Mouse (Mus musculus): ENCODE results near the gene Gm960. TPM values are rescaled to one million over a fixed set of nuclear protein-coding genes. Genes with fewer than 3 reads are reported as not detected.

The Gm960 gene
- polyA plus RNA-seq, 2 experiments = 0.20 TPM; not detected in 1

DNA sequence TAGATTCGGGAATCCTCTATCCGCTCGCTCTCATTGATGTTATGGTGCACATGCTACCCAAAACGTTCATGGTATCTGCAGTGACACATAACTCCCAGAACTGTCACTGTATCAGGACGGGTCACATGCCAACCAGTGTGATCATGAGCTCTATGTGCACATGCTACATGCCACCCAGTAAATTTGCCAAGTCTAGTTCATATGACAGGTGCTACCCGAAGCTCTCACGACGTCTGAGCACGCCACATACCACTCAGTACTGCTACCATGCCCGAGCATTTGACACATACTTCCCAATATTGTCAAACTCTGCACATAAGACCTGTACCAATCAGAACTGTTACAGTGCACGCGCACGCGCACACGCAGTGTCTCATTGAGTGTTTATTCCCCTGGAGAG, 21.6 kb upstream of the Gm960 start:
- Histone ChIP-seq H3K9ac (replicated peaks) (no peak overlapping the region), H3K27ac (no peak overlapping the region), H3K4me3 (ENCODE audit: insufficient read depth in 1 of 2, low read depth in 2 of 2, low read length in 2 of 2) (no peak overlapping the region), H3K4me2 (ENCODE audit: low read depth) (no peak overlapping the region), H3K4me1 (replicated peaks; ENCODE audit: control insufficient read depth in 2 of 2, insufficient read depth in 2 of 2, low read length in 1 of 2) (no peaks in the 10 kb centered on the region), H3K36me3 (replicated peaks; ENCODE audit: control insufficient read depth, insufficient read depth, low read depth) (no peaks in the 10 kb centered on the region), H3K27me3 (ENCODE audit: control insufficient read depth, insufficient read depth, low read length) (no peaks in the 10 kb centered on the region), H3K9me3 (ENCODE audit: control insufficient read depth, low read length) (no peaks in the 10 kb centered on the region)
- TF ChIP-seq EP300 (IDR thresholded peaks at IDR 0.05; ENCODE audit: low read depth) (no peak), CTCF (IDR thresholded peaks at IDR 0.05; ENCODE audit: low read depth) (no peak)
- DNase-seq (ENCODE audit: low read depth in 3 of 3, low spot score in 3 of 3) (no peak), ATAC-seq (ENCODE audit: insufficient read depth) (no peak)
- WGBS (ENCODE audit: insufficient replicate concordance) = 67% methylated on average over 15 of the region's 15 CpGs

DNA sequence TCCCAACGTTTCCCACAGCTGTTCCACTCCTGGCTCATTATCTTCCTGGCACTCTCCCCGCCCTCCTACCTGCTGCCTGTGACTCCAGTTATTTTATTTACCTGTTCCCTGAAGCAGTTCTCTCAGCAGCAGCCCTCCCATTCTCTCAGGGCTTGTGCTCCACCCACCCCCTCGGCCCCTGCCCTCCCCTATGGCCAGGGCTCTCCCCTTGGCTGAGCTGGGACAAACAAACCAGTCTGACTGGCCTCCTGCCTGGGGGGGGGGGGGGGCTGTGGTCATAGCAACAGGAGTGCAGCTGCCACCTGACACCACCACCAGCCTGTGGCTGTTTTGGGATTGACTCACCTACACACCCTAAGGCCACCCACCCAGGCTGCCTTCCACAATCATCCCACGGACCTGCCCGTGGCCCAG, 20.9 kb upstream of the Gm960 start:
- WGBS (ENCODE audit: insufficient replicate concordance) = 28% methylated on average over 5 of the region's 5 CpGs
- Histone ChIP-seq H3K27me3 (ENCODE audit: control insufficient read depth, insufficient read depth, low read length) (peaks cover 5% of the 10 kb centered on the region), H3K9me3 (ENCODE audit: control insufficient read depth, low read length) (no peaks in the 10 kb centered on the region), H3K27ac (no peak overlapping the region), H3K4me1 (replicated peaks; ENCODE audit: control insufficient read depth in 2 of 2, insufficient read depth in 2 of 2, low read length in 1 of 2) (no peaks in the 10 kb centered on the region), H3K4me2 (ENCODE audit: low read depth) (no peak overlapping the region), H3K4me3 (ENCODE audit: insufficient read depth in 1 of 2, low read depth in 2 of 2, low read length in 2 of 2) (no peak overlapping the region), H3K9ac (replicated peaks) (no peak overlapping the region), H3K36me3 (replicated peaks; ENCODE audit: control insufficient read depth, insufficient read depth, low read depth) (no peaks in the 10 kb centered on the region)
- no peak for TF ChIP-seq CTCF (IDR thresholded peaks at IDR 0.05; ENCODE audit: low read depth)
- no peak for TF ChIP-seq EP300 (IDR thresholded peaks at IDR 0.05; ENCODE audit: low read depth)
- no peak for ATAC-seq (ENCODE audit: insufficient read depth)
- DNase-seq (ENCODE audit: low read depth in 3 of 3, low spot score in 3 of 3) = no peak

DNA sequence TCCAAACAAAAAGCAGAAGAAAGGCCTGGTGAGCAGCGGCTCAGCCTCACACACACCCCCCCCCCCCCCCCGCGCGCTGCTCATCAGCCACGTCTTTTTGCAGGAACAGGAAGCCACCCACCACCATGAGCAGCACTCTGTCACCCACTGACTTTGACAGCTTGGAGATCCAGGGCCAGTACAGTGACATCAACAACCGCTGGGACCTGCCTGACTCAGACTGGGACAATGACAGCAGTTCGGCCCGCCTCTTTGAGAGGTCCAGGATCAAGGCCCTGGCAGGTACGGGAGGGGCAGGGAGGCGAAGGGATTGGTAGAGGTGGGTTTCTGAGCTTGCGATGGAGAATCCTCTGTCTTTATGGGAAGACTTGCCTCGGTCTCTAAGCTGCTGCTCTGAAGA, 20.2 kb upstream of the Gm960 start:
- H3K27ac ChIP-seq = no peak overlapping the region
- peaks cover 11% of the 10 kb centered on the region for H3K27me3 ChIP-seq (ENCODE audit: control insufficient read depth, insufficient read depth, low read length)
- H3K9ac ChIP-seq (replicated peaks) = no peak overlapping the region
- ATAC-seq (ENCODE audit: insufficient read depth) (no peak), DNase-seq (ENCODE audit: low read depth in 3 of 3, low spot score in 3 of 3) (no peak)
- H3K4me2 ChIP-seq (ENCODE audit: low read depth) = no peak overlapping the region
- 8% methylated on average over 12 of the region's 12 CpGs for WGBS (ENCODE audit: insufficient replicate concordance)
- TF ChIP-seq EP300 (IDR thresholded peaks at IDR 0.05; ENCODE audit: low read depth) (no peak), CTCF (IDR thresholded peaks at IDR 0.05; ENCODE audit: low read depth) (no peak)
- no peaks in the 10 kb centered on the region for H3K4me1 ChIP-seq (replicated peaks; ENCODE audit: control insufficient read depth in 2 of 2, insufficient read depth in 2 of 2, low read length in 1 of 2)
- H3K9me3 ChIP-seq (ENCODE audit: control insufficient read depth, low read length) = no peaks in the 10 kb centered on the region
- H3K4me3 ChIP-seq (ENCODE audit: insufficient read depth in 1 of 2, low read depth in 2 of 2, low read length in 2 of 2) = no peak overlapping the region
- no peaks in the 10 kb centered on the region for H3K36me3 ChIP-seq (replicated peaks; ENCODE audit: control insufficient read depth, insufficient read depth, low read depth)

DNA sequence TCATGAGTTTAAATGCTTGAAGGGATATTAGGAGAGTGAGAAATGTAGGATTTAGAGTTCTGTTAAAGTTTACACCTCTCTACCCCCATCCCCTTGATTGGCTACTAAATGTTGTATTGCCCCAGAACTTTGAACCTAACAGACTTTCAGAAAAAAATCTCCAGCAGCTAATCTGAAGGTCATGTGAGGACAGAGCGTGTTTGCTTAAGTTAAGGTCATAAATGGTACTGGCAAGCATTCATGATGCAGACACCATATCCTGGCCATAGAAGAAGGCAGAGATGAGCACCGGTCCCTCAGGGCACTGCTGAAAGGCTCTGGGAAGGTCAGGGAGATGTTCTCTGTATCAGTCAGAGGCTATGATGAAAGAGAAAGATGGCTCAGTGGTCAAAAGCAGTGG, 18.8 kb upstream of the Gm960 start:
- H3K27ac ChIP-seq = no peak overlapping the region
- no peaks in the 10 kb centered on the region for H3K4me1 ChIP-seq (replicated peaks; ENCODE audit: control insufficient read depth in 2 of 2, insufficient read depth in 2 of 2, low read length in 1 of 2)
- no peak for DNase-seq (ENCODE audit: low read depth in 3 of 3, low spot score in 3 of 3)
- H3K36me3 ChIP-seq (replicated peaks; ENCODE audit: control insufficient read depth, insufficient read depth, low read depth) = no peaks in the 10 kb centered on the region
- H3K4me2 ChIP-seq (ENCODE audit: low read depth) = no peak overlapping the region
- H3K9ac ChIP-seq (replicated peaks) = no peak overlapping the region
- WGBS (ENCODE audit: insufficient replicate concordance) = 70% methylated on average over 2 of the region's 2 CpGs
- ATAC-seq (ENCODE audit: insufficient read depth) = no peak
- no peak overlapping the region for H3K4me3 ChIP-seq (ENCODE audit: insufficient read depth in 1 of 2, low read depth in 2 of 2, low read length in 2 of 2)
- H3K27me3 ChIP-seq (ENCODE audit: control insufficient read depth, insufficient read depth, low read length) = peaks cover 26% of the 10 kb centered on the region
- H3K9me3 ChIP-seq (ENCODE audit: control insufficient read depth, low read length) = no peaks in the 10 kb centered on the region
- no peak for TF ChIP-seq CTCF (IDR thresholded peaks at IDR 0.05; ENCODE audit: low read depth)
- TF ChIP-seq EP300 (IDR thresholded peaks at IDR 0.05; ENCODE audit: low read depth) = no peak

DNA sequence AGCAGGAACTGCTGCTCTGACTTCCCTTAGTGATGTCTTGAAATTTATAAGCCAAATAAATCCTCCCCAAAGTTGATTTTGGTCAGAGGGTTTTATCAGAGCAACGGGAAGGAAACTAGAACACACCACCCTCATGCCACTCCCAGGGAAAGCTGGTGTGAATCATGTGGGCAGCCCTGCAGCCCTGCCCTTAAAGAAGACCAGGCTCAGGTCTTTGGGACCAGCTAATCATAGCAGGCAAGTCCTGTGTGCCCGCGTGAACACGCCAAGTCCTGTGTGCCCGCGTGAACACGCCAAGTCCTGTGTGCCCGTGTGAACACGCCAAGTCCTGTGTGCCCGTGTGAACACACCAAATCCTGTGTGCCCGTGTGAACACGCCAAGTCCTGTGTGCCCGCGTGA, 18.3 kb upstream of the Gm960 start:
- H3K9ac ChIP-seq (replicated peaks) = no peak overlapping the region
- TF ChIP-seq CTCF (IDR thresholded peaks at IDR 0.05; ENCODE audit: low read depth) (no peak), EP300 (IDR thresholded peaks at IDR 0.05; ENCODE audit: low read depth) (no peak)
- H3K36me3 ChIP-seq (replicated peaks; ENCODE audit: control insufficient read depth, insufficient read depth, low read depth) = no peaks in the 10 kb centered on the region
- WGBS (ENCODE audit: insufficient replicate concordance) = 76% methylated on average over 14 of the region's 14 CpGs
- H3K27ac ChIP-seq = no peak overlapping the region
- peaks cover 31% of the 10 kb centered on the region for H3K27me3 ChIP-seq (ENCODE audit: control insufficient read depth, insufficient read depth, low read length)
- no peaks in the 10 kb centered on the region for H3K9me3 ChIP-seq (ENCODE audit: control insufficient read depth, low read length)
- ATAC-seq (ENCODE audit: insufficient read depth) (no peak), DNase-seq (ENCODE audit: low read depth in 3 of 3, low spot score in 3 of 3) (no peak)
- H3K4me1 ChIP-seq (replicated peaks; ENCODE audit: control insufficient read depth in 2 of 2, insufficient read depth in 2 of 2, low read length in 1 of 2) = no peaks in the 10 kb centered on the region
- no peak overlapping the region for H3K4me2 ChIP-seq (ENCODE audit: low read depth)
- no peak overlapping the region for H3K4me3 ChIP-seq (ENCODE audit: insufficient read depth in 1 of 2, low read depth in 2 of 2, low read length in 2 of 2)

Data from liver, embryonic 14.5 days (tissue).